Mouse (Mus musculus) liver, embryonic 15.5 days (tissue): ENCODE data around the gene Adora1. TPM values are rescaled to one million over a fixed set of nuclear protein-coding genes. Genes with fewer than 3 reads are reported as not detected.

Experiments used
- ATAC-seq: fragments of 200-750 bp; cut with Nextera tagmentation; 2 replicates; pipeline ENCODE4 v1.8.0; 2017; ENCODE audit warnings: moderate number of reproducible peaks, mild to moderate bottlenecking, moderate library complexity; ENCODE audit not compliant: insufficient read depth
- H3K27ac ChIP-seq: fragments of 300-500 bp; sonication (generic); replicated peaks from 2 replicates; pipeline ENCODE4 v1.5.1; 2015; ENCODE audit warnings: mild to moderate bottlenecking, inconsistent platforms
- H3K27me3 ChIP-seq: fragments of 300-500 bp; sonication (generic); 2 replicates; pipeline ENCODE4 v1.6.1; 2015; ENCODE audit warnings: mild to moderate bottlenecking, inconsistent platforms
- H3K36me3 ChIP-seq: fragments of 300-500 bp; sonication (generic); replicated peaks from 2 replicates; pipeline ENCODE4 v1.6.1; 2015; ENCODE audit warnings: moderate library complexity, mild to moderate bottlenecking, inconsistent platforms
- H3K4me1 ChIP-seq: fragments of 300-500 bp; sonication (generic); replicated peaks from 2 replicates; pipeline ENCODE4 v1.6.1; 2015; ENCODE audit warnings: inconsistent platforms
- H3K4me2 ChIP-seq: fragments of 300-500 bp; sonication (generic); 2 replicates; pipeline ENCODE4 v1.6.1; 2015; ENCODE audit warnings: moderate library complexity, mild to moderate bottlenecking, inconsistent platforms
- H3K4me3 ChIP-seq: fragments of 300-500 bp; sonication (generic); replicated peaks from 2 replicates; pipeline ENCODE4 v1.5.1; 2015; ENCODE audit warnings: mild to moderate bottlenecking, inconsistent platforms
- H3K9ac ChIP-seq: fragments of 300-500 bp; sonication (generic); 2 replicates; pipeline ENCODE4 v1.6.1; 2015; ENCODE audit warnings: moderate library complexity, mild to moderate bottlenecking, inconsistent platforms
- H3K9me3 ChIP-seq: fragments of 300-500 bp; sonication (generic); replicated peaks from 2 replicates; pipeline ENCODE4 v1.6.1; 2016; ENCODE audit warnings: inconsistent platforms
- WGBS: fragments of 180-500 bp; shearing (Covaris S2); methylation state at CpG from one replicate; pipeline ENCODE4 v1.1.7; 2015; ENCODE audit warnings: mixed read lengths; ENCODE audit not compliant: insufficient replicate concordance; 5-methylcytosine and 5-hydroxymethylcytosine counted together
- polyA plus RNA-seq: library from polyadenylated mRNA; unstranded; fragments of >200 nt; fragmentation: Nextera tagmentation; extraction: Ambion mirVana; gene quantifications from 2 replicates; pipeline ENCODE4 v1.2.1, GENCODE M21; 2015

Gene Adora1
- polyA plus RNA-seq, result 0.91 and 2.1 TPM in 2 replicates

DNA sequence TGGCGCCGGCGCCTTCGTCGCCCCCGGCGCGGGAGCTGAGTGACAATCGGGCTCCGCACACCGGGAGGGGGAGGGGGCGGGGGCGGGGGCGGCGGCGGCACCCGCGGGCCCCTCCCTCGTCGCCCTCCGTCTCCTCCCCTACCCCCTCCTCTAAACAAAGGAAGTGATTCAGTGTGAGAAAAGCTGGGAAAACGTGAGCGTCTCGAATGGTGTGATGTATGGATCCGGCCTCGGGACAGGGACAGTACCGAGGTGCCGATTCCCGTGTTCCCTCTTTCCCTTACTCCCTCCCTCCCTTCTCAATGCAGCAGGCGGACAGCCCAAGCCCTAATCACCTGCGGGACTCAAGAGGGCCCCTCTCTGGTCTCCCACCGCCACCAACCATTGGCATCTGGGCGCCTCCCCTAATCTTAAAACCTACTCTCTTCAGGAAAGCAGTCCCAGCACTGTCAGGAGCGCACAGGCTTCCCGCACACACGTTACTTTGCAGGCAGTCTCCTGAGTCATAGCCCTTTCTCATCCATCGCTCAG lies at the start of gene Adora1:
Adora1 (minus strand) TSS at position 41 of the 531 bp plus-strand sequence.
- no peak for ATAC-seq
- no peak within 1 kb of the TSS for H3K27ac ChIP-seq
- 0 out of 2 replicates have a peak within 1 kb of the TSS, but pooled peaks have one; percentile 1 for H3K9ac ChIP-seq

DNA sequence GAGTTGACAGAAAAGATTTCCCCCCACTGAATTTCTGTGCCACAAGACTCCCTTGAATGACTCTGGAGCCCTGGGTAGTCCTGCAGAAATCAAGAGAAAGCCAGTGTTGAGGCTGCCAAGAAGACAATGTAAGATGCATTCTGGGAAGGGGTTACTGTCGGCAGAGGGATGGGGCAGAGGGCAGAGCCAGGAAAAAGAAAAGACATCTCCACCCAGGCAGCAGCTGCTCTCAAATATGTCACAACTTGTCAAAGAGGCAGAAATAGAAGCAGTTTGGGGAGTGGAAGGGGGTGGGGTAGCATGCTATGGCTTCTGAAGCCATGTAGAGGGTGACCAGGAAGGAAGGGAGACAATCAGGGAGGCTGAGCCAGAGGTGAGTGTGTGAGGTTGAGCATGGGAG lies 47.9 kb upstream of the Adora1 start:
- Histone ChIP-seq H3K4me1 (no peaks in the 10 kb centered on the region), H3K9me3 (no peaks in the 10 kb centered on the region), H3K9ac (no peak overlapping the region), H3K4me3 (no peak overlapping the region), H3K36me3 (no peaks in the 10 kb centered on the region), H3K27ac (no peak overlapping the region), H3K4me2 (no peak overlapping the region), H3K27me3 (no peaks in the 10 kb centered on the region)
- WGBS, result 41% methylated on average over 1 of the region's 1 CpGs
- no peak for ATAC-seq

More for the DNA sequence above, at the start of gene Adora1:
- H3K9me3 ChIP-seq, result no peaks in the 10 kb centered on the region
- WGBS, result 1% methylated on average over 34 of the region's 37 CpGs
- peak within 1 kb of the TSS; percentile 59 for H3K4me2 ChIP-seq
- H3K27me3 ChIP-seq, result peaks cover 49% of the 10 kb centered on the region
- H3K36me3 ChIP-seq, result no peaks in the 10 kb centered on the region
- peak within 1 kb of the TSS; percentile 30 for H3K4me3 ChIP-seq
- peaks cover 12% of the 10 kb centered on the region; the same call in 1 of the 2 replicates for H3K4me1 ChIP-seq

- ATAC-seq, result no peak
- no peaks in the 10 kb centered on the region for H3K9me3 ChIP-seq
- no peak overlapping the region for H3K9ac ChIP-seq
- H3K27ac ChIP-seq, result no peak overlapping the region
- 15% methylated on average over 3 of the region's 3 CpGs for WGBS
- no peaks in the 10 kb centered on the region for H3K4me1 ChIP-seq
- no peak overlapping the region for H3K4me2 ChIP-seq
- no peaks in the 10 kb centered on the region for H3K27me3 ChIP-seq
- no peaks in the 10 kb centered on the region for H3K36me3 ChIP-seq
- no peak overlapping the region for H3K4me3 ChIP-seq
Observed at GRCm38 (mm10) chr1:134282342-134282741, 47.1 kb upstream of the Adora1 start.

DNA sequence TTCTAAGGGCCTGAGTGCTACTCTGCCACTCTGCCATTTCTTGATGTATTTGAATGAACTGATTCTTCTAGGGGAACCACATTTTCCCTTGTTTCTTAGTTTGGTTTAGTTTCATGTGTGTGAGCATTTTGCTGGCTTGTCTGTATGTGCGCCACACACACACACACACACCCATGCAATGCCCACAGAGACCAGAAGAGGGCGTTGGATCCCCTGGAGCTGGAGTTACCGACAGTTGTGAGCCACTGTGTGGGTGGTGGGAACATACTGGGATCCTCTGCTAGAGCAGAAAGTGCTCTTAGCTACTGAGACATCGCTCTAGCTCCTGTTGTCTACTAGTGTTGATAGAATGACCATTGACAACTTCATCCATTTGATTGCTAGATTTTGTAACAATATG lies 46.3 kb upstream of the Adora1 start:
- Histone ChIP-seq H3K27ac (no peak overlapping the region), H3K4me2 (no peak overlapping the region), H3K36me3 (no peaks in the 10 kb centered on the region), H3K9me3 (no peaks in the 10 kb centered on the region), H3K9ac (no peak overlapping the region), H3K27me3 (no peaks in the 10 kb centered on the region), H3K4me3 (no peak overlapping the region), H3K4me1 (no peaks in the 10 kb centered on the region)
- 59% methylated on average over 4 of the region's 4 CpGs for WGBS
- ATAC-seq, result no peak

DNA sequence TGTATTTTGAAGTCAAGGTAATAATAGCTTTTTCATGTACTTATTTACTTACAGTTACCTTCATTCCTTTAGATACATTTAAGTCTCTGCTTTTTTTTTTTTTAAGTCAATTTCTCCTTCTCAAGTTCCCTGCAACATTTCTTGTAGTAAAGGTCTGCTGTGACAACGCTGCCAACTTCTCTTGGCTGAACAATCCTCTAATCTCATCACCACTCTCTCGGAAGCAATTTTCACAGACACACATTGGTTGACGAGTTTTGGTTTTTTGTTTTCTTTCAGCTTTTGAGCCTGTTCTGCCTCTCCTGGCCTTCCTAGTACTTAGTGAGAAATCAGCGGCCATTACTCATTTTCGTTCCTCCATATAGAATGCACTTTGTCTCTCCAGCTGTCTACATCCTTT lies 44.9 kb upstream of the Adora1 start:
- Histone ChIP-seq H3K27ac (no peak overlapping the region), H3K9me3 (no peaks in the 10 kb centered on the region), H3K9ac (no peak overlapping the region), H3K36me3 (no peaks in the 10 kb centered on the region), H3K27me3 (no peaks in the 10 kb centered on the region), H3K4me2 (no peak overlapping the region), H3K4me1 (no peaks in the 10 kb centered on the region), H3K4me3 (no peak overlapping the region)
- ATAC-seq, result no peak
- 70% methylated on average over 5 of the region's 5 CpGs for WGBS

DNA sequence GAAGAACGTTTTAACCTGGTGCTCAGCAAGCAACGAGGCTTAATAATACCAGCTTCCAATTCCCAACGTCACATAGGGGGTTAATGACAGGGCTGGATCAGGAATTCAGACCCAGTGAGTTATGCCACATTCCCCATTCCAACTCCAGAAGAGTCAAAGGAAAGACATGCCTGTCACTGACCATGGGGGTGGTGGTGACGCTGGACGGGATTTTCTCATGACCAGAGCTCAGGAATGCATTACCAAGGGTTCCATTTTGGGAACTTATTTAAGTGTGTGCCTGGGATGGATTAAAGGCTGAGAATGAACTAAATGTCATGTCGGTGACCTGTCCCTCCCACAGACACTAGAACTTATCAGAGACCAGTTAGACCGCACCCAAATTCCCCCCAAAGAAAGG lies 41.6 kb upstream of the Adora1 start:
- Histone ChIP-seq H3K9ac (no peak overlapping the region), H3K4me2 (no peak overlapping the region), H3K4me1 (no peaks in the 10 kb centered on the region), H3K27me3 (no peaks in the 10 kb centered on the region), H3K27ac (no peak overlapping the region), H3K9me3 (no peaks in the 10 kb centered on the region), H3K4me3 (no peak overlapping the region), H3K36me3 (no peaks in the 10 kb centered on the region)
- ATAC-seq, result no peak
- 76% methylated on average over 7 of the region's 7 CpGs for WGBS

DNA sequence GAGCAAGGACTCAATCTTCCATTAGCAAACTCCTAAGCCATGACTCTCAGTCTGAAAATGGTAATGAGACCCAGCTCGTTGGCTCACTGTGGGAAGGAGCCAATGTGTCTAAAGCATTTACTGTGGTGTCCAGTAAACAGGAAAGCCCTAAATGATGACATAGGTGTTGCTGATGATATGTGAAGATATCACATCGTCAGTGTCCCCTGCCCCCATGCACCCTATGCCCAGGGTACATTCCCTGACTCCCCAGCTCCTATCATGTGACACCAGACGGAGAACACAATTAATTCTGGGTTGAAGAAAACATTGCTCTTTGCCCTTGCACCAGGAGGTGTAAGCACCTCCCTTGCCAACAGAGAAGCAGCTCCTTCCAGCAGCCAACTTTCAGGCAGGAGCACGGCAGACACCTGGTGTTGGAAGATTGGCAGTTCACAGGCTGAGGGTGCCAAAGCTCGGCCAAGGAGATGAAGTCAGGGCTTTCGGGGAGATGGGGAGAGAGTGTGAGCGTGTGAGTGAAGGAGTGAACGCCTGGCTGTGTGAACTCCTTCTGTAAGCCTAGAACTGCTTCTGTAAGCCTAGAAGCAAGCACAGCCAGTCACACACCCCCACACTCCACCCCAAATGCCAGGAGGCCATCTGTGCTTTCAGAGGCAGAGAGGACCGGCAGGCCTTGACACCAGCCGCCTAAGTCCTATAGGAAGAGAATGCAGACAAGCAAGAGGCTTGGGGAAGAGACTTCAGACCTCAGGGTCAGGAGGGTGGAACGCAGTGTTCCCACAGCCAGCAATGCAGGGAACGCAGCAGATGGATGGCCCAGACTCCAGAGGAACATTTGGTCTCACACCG lies 40.6 kb upstream of the Adora1 start:
- Histone ChIP-seq H3K4me1 (no peaks in the 10 kb centered on the region), H3K27me3 (no peaks in the 10 kb centered on the region), H3K4me2 (no peak overlapping the region), H3K9ac (no peak overlapping the region), H3K36me3 (no peaks in the 10 kb centered on the region), H3K27ac (no peak overlapping the region), H3K4me3 (no peak overlapping the region), H3K9me3 (no peaks in the 10 kb centered on the region)
- ATAC-seq, result no peak
- 59% methylated on average over 13 of the region's 13 CpGs for WGBS

- WGBS, result 63% methylated on average over 7 of the region's 7 CpGs
- H3K9me3 ChIP-seq, result no peaks in the 10 kb centered on the region
- H3K36me3 ChIP-seq, result no peaks in the 10 kb centered on the region
- no peak overlapping the region for H3K4me2 ChIP-seq
- no peaks in the 10 kb centered on the region for H3K27me3 ChIP-seq
- no peak overlapping the region for H3K27ac ChIP-seq
- H3K4me3 ChIP-seq, result no peak overlapping the region
- H3K9ac ChIP-seq, result no peak overlapping the region
- ATAC-seq, result no peak
- H3K4me1 ChIP-seq, result no peaks in the 10 kb centered on the region
Observed at GRCm38 (mm10) chr1:134274483-134274920, 39.3 kb upstream of the Adora1 start.

- Histone ChIP-seq H3K4me2 (no peak overlapping the region), H3K27me3 (no peaks in the 10 kb centered on the region), H3K27ac (no peak overlapping the region), H3K4me3 (no peak overlapping the region), H3K36me3 (no peaks in the 10 kb centered on the region), H3K9me3 (no peaks in the 10 kb centered on the region), H3K9ac (no peak overlapping the region), H3K4me1 (no peaks in the 10 kb centered on the region)
- 50% methylated on average over 9 of the region's 9 CpGs for WGBS
- no peak for ATAC-seq
Observed at GRCm38 (mm10) chr1:134273493-134274395, 38.5 kb upstream of the Adora1 start.

- Histone ChIP-seq H3K4me3 (no peak overlapping the region), H3K9ac (no peak overlapping the region), H3K4me1 (no peaks in the 10 kb centered on the region), H3K27me3 (no peaks in the 10 kb centered on the region), H3K36me3 (no peaks in the 10 kb centered on the region), H3K27ac (no peak overlapping the region), H3K4me2 (no peak overlapping the region), H3K9me3 (no peaks in the 10 kb centered on the region)
- no peak for ATAC-seq
- WGBS, result 62% methylated on average over 5 of the region's 5 CpGs
Observed at GRCm38 (mm10) chr1:134272754-134273250, 37.6 kb upstream of the Adora1 start.

- no peaks in the 10 kb centered on the region for H3K36me3 ChIP-seq
- WGBS, result 61% methylated on average over 7 of the region's 7 CpGs
- no peak overlapping the region for H3K27ac ChIP-seq
- H3K4me1 ChIP-seq, result no peaks in the 10 kb centered on the region
- no peaks in the 10 kb centered on the region for H3K9me3 ChIP-seq
- no peak for ATAC-seq
- H3K27me3 ChIP-seq, result no peaks in the 10 kb centered on the region
- no peak overlapping the region for H3K4me3 ChIP-seq
- H3K4me2 ChIP-seq, result no peak overlapping the region
- H3K9ac ChIP-seq, result no peak overlapping the region
Observed at GRCm38 (mm10) chr1:134270026-134270425, 34.8 kb upstream of the Adora1 start.
